Mouse (Mus musculus): ENCODE results near the gene Tlcd1.
"Not testable (repeated sequence)": the region's sequence is repeated elsewhere in the genome, so short reads cannot be mapped to it uniquely, and the experiment has no call there.

The Tlcd1 gene

GRCm38 (mm10) chr11:78177903-78178858 lies 1.7 kb downstream of the Tlcd1 start:
- DNase-seq = peak; percentile 98

GRCm38 (mm10) chr11:78178859-78179437 lies 2.4 kb downstream of the Tlcd1 start:
- peak; percentile 71 for DNase-seq

GRCm38 (mm10) chr11:78179438-78179999 lies 3.0 kb downstream of the Tlcd1 start:
- no peak for DNase-seq

GRCm38 (mm10) chr11:78180081-78180761 lies 3.7 kb downstream of the Tlcd1 start:
- DNase-seq = no peak

- no peak for DNase-seq
Observed at GRCm38 (mm10) chr11:78181830-78182357, 5.4 kb downstream of the Tlcd1 start.

GRCm38 (mm10) chr11:78182450-78182849 lies 5.9 kb downstream of the Tlcd1 start:
- no peak for DNase-seq

- DNase-seq = peak; percentile 75
Observed at GRCm38 (mm10) chr11:78182961-78183844, 6.7 kb downstream of the Tlcd1 start, which contains the start of gene Rpl23a. TSS of gene Rpl23a (minus strand) at chr11:78183584.

GRCm38 (mm10) chr11:78183884-78184514 lies 7.5 kb downstream of the Tlcd1 start:
- DNase-seq = no peak

- DNase-seq = not testable (repeated sequence)
Observed at GRCm38 (mm10) chr11:78184702-78185101, 8.2 kb downstream of the Tlcd1 start.

GRCm38 (mm10) chr11:78188331-78189233 lies 12.1 kb downstream of the Tlcd1 start, which contains the start of gene Rab34:
TSS of gene Rab34 (plus strand) at chr11:78188430.
- peak; percentile 79 for DNase-seq

- peak; percentile 70 for DNase-seq
Observed at GRCm38 (mm10) chr11:78189234-78190040, 12.9 kb downstream of the Tlcd1 start.

GRCm38 (mm10) chr11:78190041-78190440 lies 13.5 kb downstream of the Tlcd1 start:
- DNase-seq = no peak

- DNase-seq = no peak
Observed at GRCm38 (mm10) chr11:78193113-78193512, 16.6 kb downstream of the Tlcd1 start, which contains the start of gene Proca1. TSS of gene Proca1 (plus strand) at chr11:78193392.

- DNase-seq = peak; percentile 86
Observed at GRCm38 (mm10) chr11:78194411-78195100, 18.0 kb downstream of the Tlcd1 start.

GRCm38 (mm10) chr11:78195101-78195863 lies 18.8 kb downstream of the Tlcd1 start:
- DNase-seq = no peak

- DNase-seq = no peak
Observed at GRCm38 (mm10) chr11:78202372-78202771, 25.9 kb downstream of the Tlcd1 start.

GRCm38 (mm10) chr11:78204287-78204686 lies 27.8 kb downstream of the Tlcd1 start:
- no peak for DNase-seq
